Mouse (Mus musculus): ENCODE measurements around the gene Mgat5.
A peak's percentile ranks its signal among the peaks of the same experiment; 100 is the strongest.

Gene Mgat5

DNA sequence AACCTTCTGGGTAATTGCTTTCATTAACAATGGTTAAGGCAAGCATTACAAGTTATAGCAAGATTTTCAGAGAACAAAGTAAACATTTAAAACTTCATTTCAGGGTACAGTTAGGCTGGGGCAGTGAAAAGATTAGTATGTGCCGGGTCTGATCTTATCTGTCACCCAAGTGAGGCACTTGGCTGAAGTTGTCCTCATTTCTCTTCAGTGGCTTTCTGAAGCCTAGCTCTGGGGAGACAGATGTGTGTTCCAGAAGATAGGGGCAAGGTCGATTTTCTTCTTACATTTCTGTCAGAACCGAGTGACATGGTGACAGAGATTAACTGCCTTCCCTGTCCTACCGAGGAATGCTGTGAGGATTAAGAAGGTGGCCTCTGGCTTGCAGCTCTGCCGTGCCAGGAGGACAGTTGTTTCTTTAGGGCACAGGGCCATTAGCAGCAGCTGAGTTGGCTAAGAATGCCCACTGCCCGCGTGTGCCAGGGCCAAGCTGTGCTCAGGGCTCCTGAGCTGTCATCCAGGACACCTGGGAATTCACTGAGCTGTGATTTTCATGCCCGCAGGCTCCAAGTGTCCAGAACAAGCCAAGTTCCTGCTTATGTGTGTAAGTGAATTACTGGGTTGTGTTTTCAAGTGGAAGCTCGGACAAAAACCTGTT lies 134.1 kb downstream of the Mgat5 start:
- DNase-seq (ENCODE audit: low spot score): no peak

GRCm38 (mm10) chr1:127340296-127340695 lies 135.5 kb downstream of the Mgat5 start:
- DNase-seq (ENCODE audit: low spot score): no peak

- DNase-seq (ENCODE audit: low spot score): no peak
Observed at GRCm38 (mm10) chr1:127344913-127345312, 140.1 kb downstream of the Mgat5 start.

GRCm38 (mm10) chr1:127346596-127347139 lies 141.9 kb downstream of the Mgat5 start:
- DNase-seq (ENCODE audit: low spot score): no peak

- DNase-seq (ENCODE audit: low spot score): no peak
Observed at GRCm38 (mm10) chr1:127347878-127348620, 143.2 kb downstream of the Mgat5 start.

DNA sequence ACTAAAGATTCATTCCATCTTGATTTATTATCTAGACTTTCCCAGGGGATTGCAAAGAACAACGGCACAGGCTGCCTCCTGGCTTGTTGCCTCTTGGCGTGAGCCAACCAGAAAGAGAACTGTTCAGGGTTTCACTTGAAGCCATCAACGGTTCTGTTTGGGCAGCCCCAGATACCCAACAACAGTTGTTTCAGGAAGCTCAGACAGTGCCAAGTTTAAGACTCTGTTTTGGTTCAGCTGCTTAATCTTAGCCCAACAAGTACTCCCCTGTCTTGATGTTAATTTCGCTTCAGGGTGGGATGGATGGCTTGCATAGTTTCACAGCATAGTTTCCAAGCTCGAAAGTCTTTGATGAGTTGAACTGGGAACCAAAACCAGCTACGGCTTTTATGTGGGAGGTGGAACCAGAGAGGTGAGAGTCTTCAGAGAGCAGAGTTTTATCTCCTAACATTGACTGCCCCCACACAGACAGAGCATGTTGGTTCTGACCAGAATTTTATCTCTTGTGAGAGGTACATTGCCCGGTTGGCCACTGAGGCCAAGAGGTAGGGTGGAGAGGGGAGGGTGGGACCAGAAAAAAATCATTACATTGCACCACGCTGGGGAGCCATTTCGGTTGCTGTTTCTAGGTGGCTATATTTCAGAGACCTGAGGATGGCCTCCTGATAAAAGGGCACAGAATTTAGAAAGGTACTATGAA lies 144.0 kb downstream of the Mgat5 start:
- DNase-seq (ENCODE audit: low spot score): no peak

- DNase-seq (ENCODE audit: low spot score): no peak
Observed at GRCm38 (mm10) chr1:127351380-127352057, 146.7 kb downstream of the Mgat5 start.

DNA sequence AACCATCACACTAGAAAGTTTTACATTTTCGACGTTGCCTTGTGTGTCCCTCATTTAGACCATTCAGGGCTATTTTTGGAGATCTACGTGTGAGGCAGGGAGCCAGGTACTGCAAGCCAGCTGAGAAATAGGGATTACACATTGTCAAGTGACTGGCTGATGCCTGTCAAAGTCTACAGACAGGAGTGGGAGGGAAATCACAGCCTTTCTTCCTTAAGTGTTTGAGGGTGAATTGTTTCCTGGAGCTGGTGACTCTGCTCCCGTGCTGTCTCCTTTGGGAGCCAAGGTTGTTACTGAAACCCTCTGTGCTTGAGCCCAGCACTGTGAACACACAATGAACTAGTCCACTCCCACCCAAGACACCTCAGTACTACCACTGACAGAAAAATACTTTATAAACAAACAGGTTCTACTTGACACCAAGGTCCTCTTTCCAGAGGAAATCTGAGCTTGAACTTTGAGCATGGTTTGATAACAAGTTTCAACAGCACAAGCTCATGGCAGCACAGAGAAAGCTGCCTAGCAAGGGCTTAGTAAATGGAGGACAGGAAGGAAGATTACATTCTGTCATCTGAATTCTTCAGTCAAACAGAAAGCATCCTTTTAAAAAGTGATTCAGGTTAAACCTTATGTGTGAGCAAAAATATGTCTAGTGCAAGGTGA lies 147.4 kb downstream of the Mgat5 start:
- DNase-seq (ENCODE audit: low spot score): no peak

DNA sequence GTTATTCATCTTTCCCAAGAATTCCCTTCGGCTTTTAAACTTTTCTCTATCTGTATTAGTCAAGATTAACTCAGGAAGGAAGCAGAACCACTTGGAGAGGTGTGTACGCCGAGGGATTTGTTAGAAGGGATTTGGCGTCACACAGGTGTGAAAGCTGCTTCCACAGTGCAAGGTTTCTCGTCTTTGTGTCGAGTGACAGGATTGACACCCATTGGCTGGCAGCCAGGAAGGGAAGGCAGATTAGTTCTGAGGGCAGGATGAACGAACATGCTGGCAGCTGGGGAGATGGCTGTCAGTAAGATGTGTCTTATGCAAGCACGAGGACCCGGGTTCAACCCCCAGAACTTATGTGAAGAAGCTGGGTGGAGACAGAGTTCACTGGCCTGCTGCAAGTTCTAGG lies 148.6 kb downstream of the Mgat5 start:
- DNase-seq (ENCODE audit: low spot score): no peak

GRCm38 (mm10) chr1:127354152-127354551 lies 149.3 kb downstream of the Mgat5 start:
- no peak for DNase-seq (ENCODE audit: low spot score)

DNA sequence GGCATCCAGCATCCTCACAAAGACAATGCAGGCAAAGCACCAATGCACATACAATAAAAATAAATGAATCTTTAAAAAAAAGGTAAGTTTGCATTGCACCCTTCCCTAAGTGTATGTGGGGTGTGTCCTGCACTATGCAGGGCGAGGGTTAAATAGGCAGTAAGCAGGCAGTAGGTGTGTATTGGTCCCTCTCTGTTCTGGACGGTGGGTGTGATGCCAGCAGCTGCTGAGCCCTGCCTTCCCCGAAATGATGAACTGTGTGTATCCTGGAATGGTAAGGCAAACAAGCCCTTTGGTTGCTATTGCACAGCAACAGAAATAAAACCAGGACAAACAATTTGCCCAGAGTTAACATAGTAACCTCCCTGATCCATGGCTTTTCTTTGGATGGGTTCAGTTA lies 150.2 kb downstream of the Mgat5 start:
- no peak for DNase-seq (ENCODE audit: low spot score)

- no peak for DNase-seq (ENCODE audit: low spot score)
Observed at GRCm38 (mm10) chr1:127363638-127364037, 158.8 kb downstream of the Mgat5 start.

- no peak for DNase-seq (ENCODE audit: low spot score)
Observed at GRCm38 (mm10) chr1:127365706-127366105, 160.9 kb downstream of the Mgat5 start.

- DNase-seq (ENCODE audit: low spot score): no peak
Observed at GRCm38 (mm10) chr1:127366111-127366510, 161.3 kb downstream of the Mgat5 start.

- no peak for DNase-seq (ENCODE audit: low spot score)
Observed at GRCm38 (mm10) chr1:127368513-127368912, 163.7 kb downstream of the Mgat5 start.

- no peak for DNase-seq (ENCODE audit: low spot score)
Observed at GRCm38 (mm10) chr1:127369538-127369937, 164.7 kb downstream of the Mgat5 start.

GRCm38 (mm10) chr1:127372096-127372495 lies 167.3 kb downstream of the Mgat5 start:
- DNase-seq (ENCODE audit: low spot score): peak; percentile 31

- no peak for DNase-seq (ENCODE audit: low spot score)
Observed at GRCm38 (mm10) chr1:127373559-127373958, 168.7 kb downstream of the Mgat5 start.

DNA sequence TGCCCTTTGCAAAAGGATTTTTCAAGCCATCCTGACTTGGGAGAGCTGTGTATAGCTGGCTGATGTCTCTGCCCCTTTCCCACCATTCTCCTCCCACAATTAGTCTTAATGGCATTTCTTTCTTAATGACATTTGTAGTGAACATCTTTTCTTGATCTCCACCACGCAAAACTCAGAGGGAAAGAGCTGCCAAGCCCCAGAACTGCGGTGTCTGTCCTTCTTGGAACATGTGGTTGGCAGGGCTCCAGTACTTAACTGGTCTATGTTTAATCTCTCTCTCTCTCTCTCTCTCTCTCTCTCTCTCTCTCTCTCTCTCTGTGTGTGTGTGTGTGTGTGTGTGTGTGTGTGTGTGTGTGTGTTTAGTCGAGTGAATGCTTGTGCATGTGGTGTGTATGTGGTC lies 169.3 kb downstream of the Mgat5 start:
- DNase-seq (ENCODE audit: low spot score): no peak

DNA sequence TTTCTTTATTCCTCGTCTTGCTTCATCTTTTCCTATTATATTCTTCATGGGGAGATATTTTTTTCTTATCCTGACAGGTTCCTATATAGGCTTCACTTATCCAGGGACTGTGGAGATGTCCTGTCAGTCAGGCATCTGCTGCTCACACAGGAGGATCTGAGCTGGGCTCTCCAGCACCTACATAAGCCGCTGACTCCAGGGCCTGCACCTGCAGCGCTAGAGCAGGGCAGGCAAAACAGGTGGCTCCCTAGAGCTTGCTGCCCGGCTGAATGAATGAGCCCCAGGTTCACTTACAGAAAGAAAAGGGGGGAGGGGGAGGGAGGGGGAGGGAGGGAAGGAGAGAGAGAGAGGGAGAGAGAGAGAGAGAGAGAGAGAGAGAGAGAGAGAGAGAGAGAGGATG lies 175.3 kb downstream of the Mgat5 start:
- DNase-seq (ENCODE audit: low spot score): no peak

DNA sequence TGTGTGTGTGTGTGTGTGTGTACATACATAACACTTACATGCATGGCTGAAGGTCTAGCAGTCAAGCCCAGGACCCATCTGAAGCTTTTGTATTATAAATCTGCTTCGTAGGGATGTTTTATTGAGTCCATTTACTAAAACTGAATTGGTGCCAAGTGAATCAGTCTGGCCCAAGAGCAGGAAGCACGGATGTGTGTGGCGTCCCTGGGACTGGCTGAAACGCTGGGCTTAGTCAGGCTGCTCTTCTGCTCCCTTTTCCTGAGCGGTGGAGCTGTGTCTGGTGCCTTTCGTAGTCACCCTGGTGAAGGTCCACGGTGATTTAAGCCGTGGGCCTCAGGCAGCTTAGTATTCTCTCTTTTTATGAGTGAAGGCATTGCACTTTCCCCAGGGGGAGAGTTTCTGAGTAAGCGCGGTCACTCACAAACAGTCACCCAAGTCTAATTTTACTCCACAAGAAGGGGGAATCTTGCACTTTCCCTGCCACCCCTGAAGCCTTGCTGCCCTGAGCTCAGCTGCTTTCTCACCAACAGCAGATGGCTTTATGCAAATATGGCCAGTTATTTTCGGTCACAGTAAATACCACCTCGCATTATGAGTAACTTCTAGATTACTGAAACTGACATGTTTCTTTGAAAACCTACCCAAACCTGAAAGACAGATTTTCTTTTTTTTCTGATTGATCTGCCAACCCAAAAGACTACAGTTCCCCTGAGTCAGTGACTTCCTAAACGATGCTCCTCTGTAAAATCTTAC lies 176.1 kb downstream of the Mgat5 start:
- no peak for DNase-seq (ENCODE audit: low spot score)
